Mouse (Mus musculus) heart, embryonic 13.5 days (tissue): ENCODE results near the gene Plxna3. TPM values are rescaled to one million over a fixed set of nuclear protein-coding genes. Genes with fewer than 3 reads are reported as not detected.
"Not testable (repeated sequence)": the region's sequence is repeated elsewhere in the genome, so short reads cannot be mapped to it uniquely, and the experiment has no call there.

Experiments
- ATAC-seq: fragments of 200-750 bp; cut with Nextera tagmentation; 2 replicates; pipeline ENCODE4 v1.8.0; 2017; ENCODE audit warnings: moderate TSS enrichment; ENCODE audit not compliant: insufficient number of reproducible peaks, low FRiP score, low TSS enrichment; ENCODE audit errors: extremely low read depth
- H3K27ac ChIP-seq: fragments of 300-500 bp; sonication (generic); replicated peaks from 2 replicates; pipeline ENCODE4 v1.5.1; 2015; ENCODE audit warnings: moderate library complexity, mild to moderate bottlenecking, inconsistent platforms
- H3K27me3 ChIP-seq: fragments of 300-500 bp; sonication (generic); replicated peaks from 2 replicates; pipeline ENCODE4 v1.6.1; 2015; ENCODE audit warnings: mild to moderate bottlenecking, inconsistent platforms
- H3K36me3 ChIP-seq: fragments of 300-500 bp; sonication (generic); 2 replicates; pipeline ENCODE4 v1.6.1; 2015; ENCODE audit warnings: mild to moderate bottlenecking, inconsistent platforms
- H3K4me1 ChIP-seq: fragments of 300-500 bp; sonication (generic); 2 replicates; pipeline ENCODE4 v1.6.1; 2015; ENCODE audit warnings: inconsistent platforms
- H3K4me2 ChIP-seq: fragments of 300-500 bp; sonication (generic); 2 replicates; pipeline ENCODE4 v1.6.1; 2015; ENCODE audit warnings: inconsistent platforms, mild to moderate bottlenecking, moderate library complexity
- H3K4me3 ChIP-seq: fragments of 300-500 bp; sonication (generic); 2 replicates; pipeline ENCODE4 v1.5.1; 2015; ENCODE audit warnings: moderate library complexity, mild to moderate bottlenecking, inconsistent platforms
- H3K9ac ChIP-seq: fragments of 300-500 bp; sonication (generic); 2 replicates; pipeline ENCODE4 v1.6.1; 2015; ENCODE audit warnings: inconsistent platforms, mild to moderate bottlenecking, moderate library complexity
- H3K9me3 ChIP-seq: fragments of 300-500 bp; sonication (generic); 2 replicates; pipeline ENCODE4 v1.6.1; 2016; ENCODE audit warnings: inconsistent platforms
- WGBS: fragments of 180-500 bp; shearing (Covaris S2); methylation state at CpG from one replicate; pipeline ENCODE4 v1.1.7; 2015; ENCODE audit warnings: mixed read lengths; 5-methylcytosine and 5-hydroxymethylcytosine counted together
- polyA plus RNA-seq: library from polyadenylated mRNA; unstranded; fragments of >200 nt; fragmentation: Nextera tagmentation; extraction: Ambion mirVana; gene quantifications from 2 replicates; pipeline ENCODE4 v1.2.1, GENCODE M21; 2015

The Plxna3 gene
- polyA plus RNA-seq, 1 experiment from 2014 or later = 5.3 TPM

DNA sequence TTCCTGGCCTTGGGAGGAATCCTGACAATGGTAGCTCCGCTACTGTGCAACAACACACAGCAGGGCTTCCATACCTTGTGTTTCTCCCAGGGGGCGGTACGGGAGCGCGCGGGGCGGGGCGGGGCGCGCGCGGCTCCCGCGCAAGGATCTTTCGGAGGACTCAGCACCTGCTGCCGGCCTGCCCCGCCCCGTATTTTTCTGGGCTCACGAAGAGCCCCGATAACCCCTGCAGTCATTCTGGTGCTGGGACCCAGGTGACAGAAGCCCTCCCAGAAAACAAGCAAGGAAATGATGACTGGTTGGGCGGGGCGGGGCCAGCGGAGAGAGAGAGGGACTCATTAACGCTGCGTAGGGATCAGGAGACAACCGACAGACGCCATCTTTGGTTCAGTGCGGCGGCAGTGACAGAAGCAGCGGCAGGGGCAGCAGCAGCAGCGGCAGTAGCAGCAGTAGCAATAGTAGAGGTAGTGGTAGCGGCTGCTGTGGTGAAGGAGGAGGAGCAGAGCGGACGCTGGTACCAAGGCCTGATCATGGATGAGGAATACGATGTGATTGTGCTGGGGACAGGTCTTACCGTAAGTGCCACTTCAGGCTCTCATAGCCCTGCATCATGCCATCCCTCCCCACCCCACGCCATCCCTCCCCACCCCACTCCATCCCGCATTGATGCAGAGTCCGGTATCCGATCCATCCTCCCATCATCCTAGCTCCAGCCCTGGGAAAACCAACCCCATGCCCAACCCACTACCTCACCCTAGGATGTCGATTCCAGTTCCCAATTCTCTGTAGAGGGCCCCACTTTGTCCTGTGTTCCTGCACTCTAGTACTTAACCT lies 23.8 kb upstream of the Plxna3 start, which contains the start of gene Gdi1:
Gene Gdi1, plus strand, starts transcription at position 132 of the 834 bp plus-strand sequence.
- Histone ChIP-seq H3K9me3 (no peaks in the 10 kb centered on the region), H3K27ac (peak within 1 kb of the TSS; percentile 96), H3K27me3 (no peaks in the 10 kb centered on the region), H3K4me2 (peak within 1 kb of the TSS; percentile 78), H3K9ac (peak within 1 kb of the TSS; percentile 89), H3K4me3 (peak within 1 kb of the TSS; percentile 66), H3K4me1 (peaks cover 9% of the 10 kb centered on the region), H3K36me3 (peaks cover 77% of the 10 kb centered on the region)
- 7% methylated on average over 39 of the region's 41 CpGs for WGBS
- ATAC-seq = peak; percentile 55; the same call in 1 of the 2 replicates

DNA sequence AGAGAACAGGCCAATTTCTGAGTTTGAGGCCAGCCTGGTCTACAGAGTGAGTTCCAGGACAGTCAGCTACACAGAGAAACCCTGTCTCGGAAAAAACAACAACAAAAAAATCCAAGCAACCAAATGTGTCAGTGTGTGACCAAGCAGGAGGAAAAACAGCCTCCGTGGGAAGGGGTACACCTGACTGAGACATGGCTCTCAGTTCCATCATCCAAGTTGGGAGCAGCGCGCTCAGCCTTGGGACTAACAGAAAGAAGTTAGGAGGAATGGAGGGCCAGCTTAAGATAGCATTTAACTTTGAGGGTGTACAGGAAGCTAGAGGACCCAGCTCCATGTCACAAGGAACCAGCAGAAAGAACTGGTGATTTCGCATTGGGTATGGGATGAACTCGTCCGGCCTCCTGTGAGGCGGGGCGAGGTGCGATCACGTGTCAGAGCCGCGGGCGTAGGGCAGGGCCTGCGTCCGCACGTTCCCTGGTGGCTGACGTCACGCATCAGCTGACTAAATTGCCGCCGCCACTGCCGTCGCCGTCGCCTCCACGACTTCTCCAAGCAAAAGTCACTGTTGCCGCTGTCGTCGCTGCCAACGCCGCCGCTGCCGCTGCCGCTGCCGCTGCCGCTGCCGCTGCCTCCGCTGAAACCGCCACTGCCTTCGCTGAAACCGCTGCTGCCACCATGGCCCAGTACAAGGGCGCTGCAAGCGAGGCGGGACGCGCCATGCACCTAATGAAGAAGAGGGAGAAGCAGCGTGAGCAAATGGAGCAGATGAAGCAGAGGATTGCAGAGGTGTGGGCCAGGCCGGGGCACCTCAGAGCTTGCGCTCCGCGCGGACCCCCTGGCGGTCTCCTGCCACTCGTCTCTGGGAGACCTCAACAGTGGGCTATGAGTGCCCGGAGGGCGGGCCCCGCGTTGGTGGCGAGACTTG lies 16.1 kb upstream of the Plxna3 start, which contains the start of gene Fam50a:
Gene Fam50a, plus strand, starts transcription at position 494 of the 925 bp plus-strand sequence.
- peaks cover 50% of the 10 kb centered on the region for H3K36me3 ChIP-seq
- peak; percentile 93 for ATAC-seq
- peaks cover 12% of the 10 kb centered on the region; the same call in 1 of the 2 replicates for H3K4me1 ChIP-seq
- H3K9ac ChIP-seq = peak within 1 kb of the TSS; percentile 91
- no peaks in the 10 kb centered on the region for H3K9me3 ChIP-seq
- H3K27me3 ChIP-seq = no peaks in the 10 kb centered on the region
- peak within 1 kb of the TSS; percentile 90 for H3K27ac ChIP-seq
- peak within 1 kb of the TSS; percentile 79 for H3K4me2 ChIP-seq
- 10% methylated on average over 44 of the region's 59 CpGs for WGBS
- peak within 1 kb of the TSS; percentile 71 for H3K4me3 ChIP-seq

DNA sequence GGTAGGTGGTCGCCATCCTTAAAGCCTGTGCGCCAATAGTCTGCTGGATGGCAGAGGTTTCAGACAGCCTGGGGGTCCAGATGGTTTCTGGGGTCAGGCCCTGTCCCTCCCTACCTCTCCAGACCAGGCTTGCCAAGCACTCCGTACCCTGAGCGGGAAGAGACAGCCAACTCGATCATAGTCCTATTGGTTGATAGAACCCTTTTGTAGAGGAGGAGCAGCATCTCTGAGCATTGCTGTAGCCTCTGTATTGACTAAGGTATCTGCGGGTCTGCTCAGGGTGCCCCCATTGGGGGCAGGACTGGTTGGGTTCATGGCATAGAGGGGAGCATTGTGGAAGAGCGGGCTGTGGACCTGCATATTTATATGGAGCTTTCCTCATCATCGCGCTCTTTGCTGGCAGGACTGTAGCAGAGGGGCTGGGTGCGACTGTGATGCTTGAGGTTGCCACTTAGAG lies 377 bp downstream of the Plxna3 start:
- ATAC-seq = peak; percentile 7; the same call in 1 of the 2 replicates
- 22% methylated on average over 10 of the region's 10 CpGs for WGBS
- peaks cover 19% of the 10 kb centered on the region for H3K4me1 ChIP-seq
- H3K4me3 ChIP-seq = peak overlapping the region; percentile 54
- no peaks in the 10 kb centered on the region for H3K36me3 ChIP-seq
- peak overlapping the region; percentile 75 for H3K4me2 ChIP-seq
- no peaks in the 10 kb centered on the region for H3K27me3 ChIP-seq
- no peak overlapping the region for H3K27ac ChIP-seq
- H3K9me3 ChIP-seq = no peaks in the 10 kb centered on the region
- peak overlapping the region; percentile 82 for H3K9ac ChIP-seq

DNA sequence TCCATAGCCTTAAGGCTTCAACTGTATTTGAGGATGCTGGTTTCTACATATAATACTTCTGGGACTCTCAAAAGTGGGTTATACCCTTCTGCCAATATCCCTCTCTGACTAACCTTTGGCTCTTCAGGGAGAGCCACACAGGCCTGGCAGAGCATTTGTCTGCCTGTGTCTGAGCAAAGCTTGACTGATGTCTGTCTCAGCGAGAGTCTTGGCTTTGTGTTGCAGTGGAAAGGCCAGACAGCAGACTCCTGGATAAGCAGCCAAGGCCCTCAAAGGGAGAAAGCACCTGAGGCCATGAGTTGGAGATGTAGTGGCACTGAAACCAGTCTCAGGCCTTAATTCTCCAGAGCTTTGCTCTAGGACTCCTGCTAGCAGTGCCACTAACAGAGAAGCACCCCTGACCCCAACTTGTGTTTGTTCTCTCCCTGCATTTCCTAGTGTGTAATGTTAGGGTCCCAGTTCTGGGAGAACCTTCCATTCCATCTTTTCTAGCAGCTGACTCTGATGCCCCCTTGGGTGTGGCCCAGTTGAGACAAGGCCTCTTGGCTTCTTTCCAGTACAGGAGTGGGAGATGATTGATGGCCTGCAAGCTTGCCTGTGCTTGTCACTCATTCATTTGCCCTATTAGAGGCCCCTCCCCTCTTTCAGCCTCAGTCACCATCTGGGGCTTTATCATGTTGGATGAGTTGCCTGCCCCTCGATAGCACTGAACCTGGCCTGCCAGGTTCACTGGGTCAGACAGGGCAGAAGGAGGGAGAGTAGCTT lies 1.5 kb downstream of the Plxna3 start:
- H3K27me3 ChIP-seq = no peaks in the 10 kb centered on the region
- H3K36me3 ChIP-seq = 0 out of 2 replicates have a peak, but pooled peaks cover 6% of the 10 kb centered on the region
- peak overlapping the region; percentile 75 for H3K4me2 ChIP-seq
- H3K27ac ChIP-seq = 0 out of 2 replicates have a peak overlapping the region, but pooled peaks have one; percentile 1
- no peaks in the 10 kb centered on the region for H3K9me3 ChIP-seq
- WGBS = 36% methylated on average over 2 of the region's 2 CpGs
- H3K4me1 ChIP-seq = peaks cover 19% of the 10 kb centered on the region
- 0 out of 2 replicates have a peak overlapping the region, but pooled peaks have one; percentile 82 for H3K9ac ChIP-seq
- no peak for ATAC-seq
- peak overlapping the region; percentile 54; the same call in 1 of the 2 replicates for H3K4me3 ChIP-seq

DNA sequence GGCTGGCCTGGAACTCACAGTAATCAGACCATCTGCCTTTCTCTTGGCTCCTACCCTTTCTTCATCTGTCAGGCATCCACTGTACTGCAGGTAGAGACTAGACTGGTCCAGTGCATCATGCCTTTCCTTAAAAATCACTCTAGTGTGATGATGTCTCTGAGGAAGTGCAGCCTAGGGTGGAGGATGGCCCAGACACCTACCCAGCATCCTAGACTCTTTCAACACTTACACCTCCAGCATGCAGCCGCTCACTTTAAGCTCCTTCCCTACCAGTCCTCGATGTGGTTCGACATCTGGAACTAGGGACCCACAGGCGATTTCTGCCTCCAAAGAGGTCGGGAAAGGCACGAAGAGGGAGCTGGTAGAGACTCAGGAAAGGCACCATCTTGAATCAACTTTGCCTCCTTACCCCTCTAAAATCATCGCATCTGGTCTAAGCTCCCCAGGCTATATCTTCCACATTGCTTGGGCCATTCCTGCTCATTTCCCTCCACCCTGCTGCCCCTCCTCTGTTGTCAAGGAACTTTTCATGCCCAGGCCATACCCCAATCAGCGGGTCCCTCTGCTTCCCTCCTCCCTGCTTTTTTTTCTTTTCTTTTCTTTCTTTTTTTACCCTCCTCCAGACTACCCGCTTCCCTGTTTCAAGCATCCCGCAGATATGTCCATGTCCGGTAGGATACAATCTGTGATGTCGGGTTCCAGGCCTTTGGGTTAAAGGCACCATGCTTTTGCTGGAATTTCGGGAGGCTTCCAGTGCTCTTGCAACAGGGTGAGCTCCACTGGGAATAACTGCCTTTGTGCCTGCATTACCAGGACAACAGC lies 24.0 kb downstream of the Plxna3 start:
- Histone ChIP-seq H3K9ac (peak overlapping the region; percentile 84), H3K4me2 (peak overlapping the region; percentile 71), H3K9me3 (no peaks in the 10 kb centered on the region), H3K4me3 (peak overlapping the region; percentile 59), H3K27ac (peak overlapping the region; percentile 56), H3K4me1 (no peaks in the 10 kb centered on the region), H3K36me3 (no peaks in the 10 kb centered on the region), H3K27me3 (no peaks in the 10 kb centered on the region)
- ATAC-seq = peak; percentile 14; the same call in 1 of the 2 replicates
- WGBS = 18% methylated on average over 13 of the region's 13 CpGs

DNA sequence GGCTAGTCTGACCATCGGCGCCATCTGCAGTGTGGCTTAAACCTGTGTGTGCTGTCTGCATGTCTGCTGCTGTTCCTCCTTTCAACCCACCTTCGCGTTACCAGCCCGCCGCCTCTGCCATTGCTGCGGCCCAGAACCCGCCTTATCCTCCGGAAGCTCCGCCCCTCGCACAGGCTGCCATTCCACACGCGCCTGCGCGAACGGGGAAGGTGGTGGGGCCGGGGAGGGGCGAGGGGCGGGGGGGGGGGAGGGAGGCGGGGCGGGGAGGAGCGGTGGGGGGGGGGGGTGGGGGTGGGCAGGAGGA lies 24.6 kb downstream of the Plxna3 start, which contains the start of gene Lage3:
Gene Lage3, minus strand, starts transcription at position 152 of the 304 bp plus-strand sequence.
- no peaks in the 10 kb centered on the region for H3K4me1 ChIP-seq
- peak; percentile 37; the same call in 1 of the 2 replicates for ATAC-seq
- peak within 1 kb of the TSS; percentile 56 for H3K27ac ChIP-seq
- peak within 1 kb of the TSS; percentile 71 for H3K4me2 ChIP-seq
- WGBS = 10% methylated on average over 6 of the region's 22 CpGs
- H3K9me3 ChIP-seq = no peaks in the 10 kb centered on the region
- H3K4me3 ChIP-seq = peak within 1 kb of the TSS; percentile 59
- H3K27me3 ChIP-seq = no peaks in the 10 kb centered on the region
- peak within 1 kb of the TSS; percentile 84 for H3K9ac ChIP-seq
- no peaks in the 10 kb centered on the region for H3K36me3 ChIP-seq

DNA sequence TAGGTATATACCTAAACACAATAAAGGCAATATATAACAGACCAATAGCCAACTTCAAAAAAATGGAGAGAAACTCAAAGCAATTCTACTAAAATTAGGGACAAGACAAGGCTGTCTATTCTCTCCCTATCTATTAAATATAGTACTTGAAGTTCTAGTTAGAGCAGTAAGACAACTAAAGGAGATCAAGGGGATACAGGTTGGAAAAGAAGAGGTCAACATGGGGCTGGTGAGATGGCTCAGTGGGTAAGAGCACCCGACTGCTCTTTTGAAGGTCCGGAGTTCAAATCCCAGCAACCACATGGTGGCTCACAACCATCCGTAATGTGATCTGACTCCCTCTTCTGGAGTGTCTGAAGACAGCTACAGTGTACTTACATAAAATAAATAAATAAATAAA lies 28.2 kb downstream of the Plxna3 start:
- not testable (repeated sequence) for ATAC-seq, H3K9ac ChIP-seq, H3K36me3 ChIP-seq, H3K4me3 ChIP-seq, H3K27ac ChIP-seq, H3K9me3 ChIP-seq, H3K27me3 ChIP-seq, H3K4me1 ChIP-seq, H3K4me2 ChIP-seq
- 83% methylated on average over 3 of the region's 3 CpGs for WGBS

DNA sequence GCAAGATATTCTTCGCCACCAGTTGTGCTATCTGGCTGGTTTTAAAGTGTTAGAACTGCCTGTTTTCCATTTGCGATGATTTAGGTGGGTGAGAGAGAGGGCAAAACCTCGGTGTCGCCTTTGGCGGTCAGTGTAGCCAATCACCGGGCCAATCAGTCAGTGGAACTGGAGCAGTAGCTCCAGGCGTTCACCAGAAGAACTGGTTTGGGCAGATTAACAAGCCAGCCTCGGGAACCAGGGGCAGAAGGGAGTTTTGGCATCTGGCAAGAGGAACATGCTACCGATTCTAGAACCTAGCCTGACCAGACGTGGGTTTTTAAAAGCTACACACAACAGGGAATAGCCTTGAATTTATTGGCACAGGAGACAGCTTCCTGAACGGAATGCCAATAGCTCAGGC lies 30.3 kb downstream of the Plxna3 start:
- H3K9ac ChIP-seq = no peak overlapping the region
- no peak for ATAC-seq
- no peak overlapping the region for H3K4me3 ChIP-seq
- H3K4me1 ChIP-seq = no peaks in the 10 kb centered on the region
- 41% methylated on average over 11 of the region's 11 CpGs for WGBS
- no peaks in the 10 kb centered on the region for H3K9me3 ChIP-seq
- no peak overlapping the region for H3K27ac ChIP-seq
- no peak overlapping the region for H3K4me2 ChIP-seq
- H3K36me3 ChIP-seq = no peaks in the 10 kb centered on the region
- no peaks in the 10 kb centered on the region; the same call in 1 of the 2 replicates for H3K27me3 ChIP-seq

DNA sequence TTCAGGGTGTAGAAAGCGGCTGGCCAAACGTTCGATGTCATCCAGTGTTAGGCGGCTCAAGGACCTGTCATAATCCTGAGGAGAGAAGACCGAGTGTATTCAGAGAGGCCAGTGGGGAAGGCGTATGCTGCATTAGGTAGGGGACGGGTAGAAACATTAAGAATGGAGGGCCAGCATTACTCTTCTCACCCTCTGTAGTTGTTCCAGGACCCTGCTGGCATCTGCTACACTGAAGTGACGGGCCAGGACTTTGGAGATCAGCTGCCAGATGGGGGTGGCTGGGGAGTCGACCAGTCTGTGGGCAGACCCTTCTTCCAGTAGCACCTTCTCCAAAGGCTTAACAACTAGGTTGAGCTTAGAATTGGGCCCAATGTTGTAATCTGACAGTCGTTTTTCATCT lies 38.6 kb downstream of the Plxna3 start:
- ATAC-seq = no peak
- 54% methylated on average over 10 of the region's 10 CpGs for WGBS
- peaks cover 23% of the 10 kb centered on the region for H3K36me3 ChIP-seq
- H3K9me3 ChIP-seq = no peaks in the 10 kb centered on the region
- peaks cover 16% of the 10 kb centered on the region for H3K4me1 ChIP-seq
- H3K4me3 ChIP-seq = peak overlapping the region; percentile 71
- peak overlapping the region; percentile 79; the same call in 1 of the 2 replicates for H3K27ac ChIP-seq
- peak overlapping the region; percentile 75 for H3K4me2 ChIP-seq
- H3K27me3 ChIP-seq = no peaks in the 10 kb centered on the region
- H3K9ac ChIP-seq = peak overlapping the region; percentile 90
